Mouse (Mus musculus) natural killer cell, adult 2 months (primary cell): ENCODE results near the gene Ift57.
A peak's percentile ranks its signal among the peaks of the same experiment; 100 is the strongest.

ENCODE experiments used
- DNase-seq, 2 experiments: peaks; one replicate each; pipeline ENCODE4 v3.0.0; 2022; ENCODE audit warnings: low spot score in 2 of 2

Gene Ift57

GRCm38 (mm10) chr16:49753318-49753717, 54.3 kb downstream of the Ift57 start:
- DNase-seq = no peak

GRCm38 (mm10) chr16:49760517-49761203, 61.6 kb downstream of the Ift57 start:
- DNase-seq = no peak

- DNase-seq = no peak
These were observed 62.9 kb downstream of the Ift57 start for GRCm38 (mm10) chr16:49761981-49762380.

- DNase-seq = peak; percentile 65 to 71
These were observed 67.3 kb downstream of the Ift57 start for GRCm38 (mm10) chr16:49766326-49766725.

- peak in 1 of 2 experiments; percentile 58 for DNase-seq
These were observed 69.5 kb downstream of the Ift57 start for GRCm38 (mm10) chr16:49768491-49769031.

GRCm38 (mm10) chr16:49769831-49770261, 70.8 kb downstream of the Ift57 start:
- DNase-seq = peak in 1 of 2 experiments; percentile 46

GRCm38 (mm10) chr16:49770320-49771189, 71.5 kb downstream of the Ift57 start:
- no peak for DNase-seq

- DNase-seq = no peak
These were observed 72.8 kb downstream of the Ift57 start for GRCm38 (mm10) chr16:49771609-49772396.

- DNase-seq = peak; percentile 61 to 81
These were observed 73.5 kb downstream of the Ift57 start for GRCm38 (mm10) chr16:49772576-49772975.

GRCm38 (mm10) chr16:49773068-49773467, 74.0 kb downstream of the Ift57 start:
- DNase-seq = no peak

GRCm38 (mm10) chr16:49774059-49775001, 75.3 kb downstream of the Ift57 start:
- no peak for DNase-seq

- DNase-seq = peak in 1 of 2 experiments; percentile 53
These were observed 76.3 kb downstream of the Ift57 start for GRCm38 (mm10) chr16:49775002-49775966.

GRCm38 (mm10) chr16:49776981-49777380, 77.9 kb downstream of the Ift57 start:
- no peak for DNase-seq

- no peak for DNase-seq
These were observed 82.6 kb downstream of the Ift57 start for GRCm38 (mm10) chr16:49781556-49782156.

- DNase-seq = no peak
These were observed 84.3 kb downstream of the Ift57 start for GRCm38 (mm10) chr16:49783369-49783768.

- DNase-seq = no peak
These were observed 87.1 kb downstream of the Ift57 start for GRCm38 (mm10) chr16:49786116-49786515.

GRCm38 (mm10) chr16:49787714-49788113, 88.7 kb downstream of the Ift57 start:
- no peak for DNase-seq

GRCm38 (mm10) chr16:49790575-49791465, 91.8 kb downstream of the Ift57 start:
- DNase-seq = peak; percentile 45 to 61
